Mouse (Mus musculus): ENCODE results near the gene Gm20869. TPM values are rescaled to one million over a fixed set of nuclear protein-coding genes. Genes with fewer than 3 reads are reported as not detected.
"Not testable (repeated sequence)": the region's sequence is repeated elsewhere in the genome, so short reads cannot be mapped to it uniquely, and the experiment has no call there.

Gene Gm20869
- polyA plus RNA-seq (2012; rRNA removed), result not detected in 2 replicates

DNA sequence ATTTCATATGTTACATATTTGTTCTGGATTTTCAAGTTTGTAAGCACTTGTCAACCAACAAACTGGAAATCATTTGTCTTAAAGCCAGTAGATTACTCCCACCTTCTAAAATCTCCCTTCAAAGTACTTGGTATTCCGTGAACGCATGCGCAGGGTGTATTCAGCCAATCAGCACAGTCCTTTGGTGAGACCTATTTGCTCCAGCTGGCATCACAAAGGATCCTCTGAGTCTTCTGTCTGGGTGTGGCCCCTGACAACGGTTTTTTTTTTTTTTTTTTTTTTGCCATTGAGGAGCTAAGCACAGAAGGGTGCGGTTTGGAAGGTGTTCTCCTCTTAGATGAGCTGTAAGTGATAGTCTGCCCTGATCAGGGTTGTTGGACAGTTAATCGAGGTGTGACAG is at the start of gene Gm20869:
Gene Gm20869, plus strand, starts transcription at position 301 of the 400 bp plus-strand sequence.
- not testable (repeated sequence) for H3K27ac ChIP-seq (ENCODE audit: insufficient read depth, low read length); H3K4me3 ChIP-seq (ENCODE audit: insufficient read depth, low read length); H3K4me1 ChIP-seq (ENCODE audit: control insufficient read depth, insufficient read depth, low read length)

Other genes starting within 250 kb of the Gm20869 start
- not detected in 2 replicates for gene Gm20870, start 222.6 kb downstream of the Gm20869 start, polyA plus RNA-seq (2012; rRNA removed)